Mouse (Mus musculus) gastrocnemius, adult 8-10 months (tissue): ENCODE data around the gene Tbc1d10c. TPM values are rescaled to one million over a fixed set of nuclear protein-coding genes. Genes with fewer than 3 reads are reported as not detected.

Source experiments
- DNase-seq, 2 experiments: peaks; one replicate each; pipeline ENCODE4 v3.0.0; 2022; ENCODE audit warnings: low spot score in 2 of 2
- total RNA-seq, 4 experiments: library from RNA; stranded (reverse); gene quantifications; 2 replicates each; pipeline ENCODE4 v1.2.4; 2022

Gene Tbc1d10c
- total RNA-seq, 4 experiments from 2014 or later = 6.6 to 8.6 (median 7.9) TPM

GRCm38 (mm10) chr19:4192251-4192985, 1.3 kb upstream of the Tbc1d10c start:
- DNase-seq = no peak

GRCm38 (mm10) chr19:4191528-4192250, 605 bp upstream of the Tbc1d10c start, which contains the start of gene Ppp1ca:
Gene Ppp1ca, plus strand, starts transcription at chr19:4192065.
- peak; percentile 86 to 92 for DNase-seq

- no peak for DNase-seq
Measured at GRCm38 (mm10) chr19:4189051-4189620, 1.9 kb downstream of the Tbc1d10c start.

- DNase-seq = peak; percentile 41 to 49
Measured at GRCm38 (mm10) chr19:4187303-4187702, 3.8 kb downstream of the Tbc1d10c start.

GRCm38 (mm10) chr19:4184976-4185975, 5.8 kb downstream of the Tbc1d10c start:
- no peak for DNase-seq

GRCm38 (mm10) chr19:4183689-4184088, 7.4 kb downstream of the Tbc1d10c start:
- no peak for DNase-seq

GRCm38 (mm10) chr19:4181892-4182291, 9.2 kb downstream of the Tbc1d10c start:
- no peak for DNase-seq

GRCm38 (mm10) chr19:4180411-4180810, 10.7 kb downstream of the Tbc1d10c start:
- DNase-seq = no peak

- DNase-seq = peak; percentile 53 to 65
Measured at GRCm38 (mm10) chr19:4175368-4175947, 15.6 kb downstream of the Tbc1d10c start, which contains the start of gene Carns1. Gene Carns1, minus strand, starts transcription at chr19:4175479.

GRCm38 (mm10) chr19:4172925-4173324, 18.2 kb downstream of the Tbc1d10c start:
- no peak for DNase-seq

- DNase-seq = peak; percentile 48 to 67
Measured at GRCm38 (mm10) chr19:4171393-4172290, 19.4 kb downstream of the Tbc1d10c start.

- DNase-seq = peak in 1 of 2 experiments; percentile 46
Measured at GRCm38 (mm10) chr19:4170723-4171392, 20.2 kb downstream of the Tbc1d10c start.

GRCm38 (mm10) chr19:4169810-4170209, 21.3 kb downstream of the Tbc1d10c start:
- DNase-seq = peak; percentile 34 to 59

GRCm38 (mm10) chr19:4169378-4169784, 21.7 kb downstream of the Tbc1d10c start:
- DNase-seq = peak; percentile 99

- DNase-seq = no peak
Measured at GRCm38 (mm10) chr19:4166678-4167476, 24.2 kb downstream of the Tbc1d10c start.

- no peak for DNase-seq
Measured at GRCm38 (mm10) chr19:4164721-4165120, 26.4 kb downstream of the Tbc1d10c start.

GRCm38 (mm10) chr19:4164100-4164499, 27.0 kb downstream of the Tbc1d10c start:
- DNase-seq = no peak

- DNase-seq = no peak
Measured at GRCm38 (mm10) chr19:4163543-4163887, 27.6 kb downstream of the Tbc1d10c start.
